Mouse (Mus musculus): ENCODE measurements at regions not wholly inside any gene's neighbourhood (a gene's known extent, or its start where the extent isn't known, plus 50 kb on each side); places are given as distances from the start of the nearest gene placed in this dataset.

DNA sequence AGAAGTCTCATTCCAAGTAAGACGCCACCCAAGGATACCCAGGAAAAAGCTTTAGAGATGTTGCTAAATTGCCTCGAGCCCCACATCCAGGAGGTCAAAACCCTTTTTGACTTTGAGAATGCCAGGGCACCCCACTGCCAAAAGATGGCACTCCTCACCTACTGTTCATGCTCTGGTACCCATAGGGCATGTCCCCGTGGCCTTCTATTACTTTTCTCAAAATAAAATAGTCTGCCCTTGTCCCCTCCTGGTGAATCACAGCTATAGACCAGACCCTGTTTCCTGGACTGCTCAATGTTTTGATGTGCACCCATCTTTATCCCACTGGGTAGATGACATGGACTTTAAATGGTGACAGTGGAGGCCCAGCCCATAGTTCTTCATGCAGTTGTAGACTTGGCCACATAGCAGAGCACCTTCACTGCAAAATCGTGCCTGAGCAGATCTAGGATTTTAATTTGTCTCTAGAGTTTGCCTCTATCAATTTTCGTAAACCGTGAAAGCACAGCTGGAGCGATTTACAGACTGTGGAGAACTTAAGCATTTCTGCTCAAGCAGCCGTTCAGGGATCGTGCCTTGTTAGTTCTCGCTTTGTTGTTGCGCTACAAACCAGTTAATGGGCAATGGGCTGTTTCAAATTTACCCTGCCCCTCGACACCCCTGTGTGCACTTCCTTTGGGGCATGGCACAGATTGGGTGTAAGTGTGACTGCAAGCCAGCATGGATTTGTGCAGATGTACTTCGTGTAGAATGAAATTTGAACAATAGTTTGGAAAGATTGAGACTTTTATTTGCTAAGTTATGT lies 300.0 kb downstream of the Slc30a10 start:
- no peak for TF ChIP-seq GATA1 (IDR thresholded peaks at IDR 0.05; ENCODE audit: borderline replicate concordance, low read length)
- no peak for TF ChIP-seq FLI1 (IDR thresholded peaks at IDR 0.05; ENCODE audit: low read length)

All from megakaryocyte, embryonic 14.5 days (primary cell).